Mouse (Mus musculus): Measurements from ENCODE around the gene Itih4. TPM values are rescaled to one million over a fixed set of nuclear protein-coding genes. Genes with fewer than 3 reads are reported as not detected.
A peak's percentile ranks its signal among the peaks of the same experiment; 100 is the strongest.

Gene Itih4
- total RNA-seq, 2 experiments from 2014 or later, result 4.5 to 5.3 TPM

DNA sequence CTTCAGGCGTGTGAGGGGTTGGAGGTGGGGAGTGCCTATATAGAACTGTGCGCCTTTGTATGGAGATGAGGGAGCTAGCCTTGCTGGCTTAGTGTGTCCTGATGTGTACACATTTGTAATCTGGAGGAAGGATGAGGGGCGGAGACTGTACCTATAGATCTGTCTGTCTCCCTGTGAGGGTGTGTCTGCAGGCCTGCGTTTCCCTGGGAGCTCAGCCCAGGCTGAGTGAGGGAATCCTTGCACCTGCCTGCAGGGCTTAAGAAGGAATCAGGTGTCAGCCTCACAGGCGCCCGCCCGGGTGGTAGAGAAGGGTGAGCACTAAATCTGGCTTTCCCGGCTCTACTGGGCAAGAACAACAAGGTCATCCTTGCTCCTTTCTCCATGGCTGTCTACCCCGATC is 6.5 kb upstream of the Itih4 start:
- DNase-seq, result no peak

DNA sequence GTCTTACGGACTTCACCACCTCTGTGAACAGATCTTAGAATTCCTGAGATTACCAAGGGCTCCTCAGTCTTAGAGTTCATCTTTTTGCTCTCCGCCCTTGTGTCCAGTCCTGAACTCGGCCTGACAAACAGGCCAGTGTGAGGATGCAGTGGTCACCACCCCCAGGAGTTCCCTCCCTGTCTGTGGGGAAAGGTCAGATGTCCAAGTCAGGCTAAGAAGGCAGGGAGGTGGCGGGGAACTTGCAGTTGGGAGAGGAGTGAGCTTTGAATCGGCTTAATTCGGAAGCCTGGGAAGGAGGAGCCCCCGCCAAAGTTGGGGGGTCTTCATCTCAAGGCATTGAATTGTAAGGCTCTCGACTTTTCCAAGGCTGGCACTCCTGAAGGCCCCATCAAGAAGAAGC is 6.0 kb upstream of the Itih4 start:
- no peak for DNase-seq

DNA sequence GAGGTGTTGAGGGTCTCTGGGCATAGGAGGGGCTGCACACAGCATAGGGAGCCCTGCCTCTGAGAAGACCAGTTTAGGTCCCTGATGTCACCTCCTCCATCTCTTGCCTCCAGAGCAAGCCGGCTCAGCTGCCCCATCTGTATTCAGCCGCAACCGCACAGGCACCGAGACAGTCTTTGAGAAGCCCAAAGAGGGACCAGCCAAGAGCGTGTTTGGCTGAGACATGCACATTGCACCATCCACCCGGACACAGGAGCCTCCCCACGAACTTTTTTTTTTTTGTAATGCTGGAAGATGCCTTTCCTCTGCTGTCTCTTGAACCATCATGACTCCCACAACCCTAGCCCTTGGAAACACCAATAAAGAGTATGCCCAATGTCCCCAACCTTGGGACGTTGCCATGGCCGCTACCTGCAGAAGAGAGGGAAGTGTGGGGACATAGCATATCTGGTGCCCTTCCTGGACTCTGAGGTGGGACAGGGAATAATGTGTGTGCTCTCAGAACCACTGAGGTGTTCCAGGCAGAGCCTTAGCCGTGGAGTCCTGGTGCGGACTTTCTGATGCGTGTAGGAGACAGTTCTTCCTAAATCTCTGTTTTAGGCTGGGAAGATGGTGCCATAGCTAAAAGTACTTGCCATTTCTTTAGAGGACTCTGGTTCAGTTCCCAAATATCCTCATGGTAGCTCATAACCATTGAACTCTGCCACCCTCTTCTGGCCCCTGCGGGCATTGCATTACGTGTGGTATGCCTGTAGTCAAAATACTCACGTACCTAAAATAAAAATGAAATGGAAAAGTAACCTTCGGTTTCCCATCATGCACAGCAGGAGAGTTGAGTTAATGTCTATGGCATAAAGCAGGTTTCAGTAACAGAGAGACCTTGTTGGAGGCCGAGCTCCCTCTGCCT is 5.2 kb upstream of the Itih4 start:
- peak; percentile 53 to 77 for DNase-seq

DNA sequence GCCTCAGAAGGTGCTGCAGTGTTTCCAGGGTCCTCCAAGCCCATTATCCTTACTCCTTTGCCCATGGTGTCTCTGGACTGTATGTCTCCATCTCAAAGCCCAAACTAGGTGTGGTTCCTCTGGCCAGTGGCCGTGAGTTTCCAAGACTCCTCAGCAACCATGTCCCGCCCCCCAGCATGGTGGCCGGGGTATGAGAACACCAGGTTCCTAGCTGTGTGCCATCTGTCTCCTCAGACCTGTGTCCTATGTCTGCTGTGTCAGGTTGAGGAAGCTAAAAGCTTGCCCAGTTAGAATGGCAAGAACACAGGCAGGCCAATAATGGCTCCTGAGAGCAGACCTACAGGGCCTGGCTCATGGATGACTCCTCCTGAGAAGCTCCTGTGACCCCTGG is 4.6 kb upstream of the Itih4 start:
- no peak for DNase-seq

DNA sequence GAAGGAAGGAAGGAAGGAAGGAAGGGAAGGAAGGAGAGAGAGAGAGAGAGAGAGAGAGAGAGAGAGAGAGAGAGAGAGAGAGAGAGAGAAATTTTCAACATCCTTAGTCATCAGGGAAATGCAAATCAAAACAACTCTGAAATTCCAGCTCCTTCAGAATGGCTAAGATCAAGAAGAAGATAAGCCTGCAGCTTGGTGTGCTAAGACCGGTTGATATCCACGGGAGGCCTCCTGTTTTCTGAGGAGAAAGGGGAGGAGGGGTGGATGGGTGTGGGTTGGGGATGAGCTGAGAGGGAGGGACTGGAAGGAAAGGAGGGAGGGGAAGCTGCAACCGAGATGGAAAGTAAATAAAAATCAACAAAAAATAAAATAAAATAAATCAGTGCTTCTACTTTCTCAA is 978 bp upstream of the Itih4 start:
- DNase-seq, result no peak

DNA sequence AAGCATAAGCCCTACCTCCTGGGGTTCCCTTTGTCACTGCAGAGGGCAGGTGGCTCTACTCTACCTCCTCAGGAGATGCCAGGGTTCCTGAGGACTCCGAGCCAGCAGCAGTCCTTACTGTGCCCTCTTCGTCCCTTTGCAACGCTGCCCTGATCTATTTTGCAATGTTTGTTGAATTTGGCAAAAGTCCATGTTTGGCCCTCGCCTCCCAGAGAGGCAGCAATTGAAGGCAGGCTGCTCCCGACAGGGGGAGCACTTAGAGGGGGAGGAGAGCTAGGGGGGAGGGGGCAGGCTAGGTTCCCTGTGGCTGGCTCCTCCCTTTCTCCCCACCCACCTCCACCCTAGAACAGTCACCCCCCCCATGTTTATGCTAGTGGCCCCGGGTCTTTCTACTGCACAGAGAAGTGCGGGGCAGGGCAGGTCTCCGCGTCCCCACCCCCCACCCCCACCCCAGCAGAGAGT is 2.0 kb downstream of the Itih4 start:
- peak; percentile 63 to 75 for DNase-seq

DNA sequence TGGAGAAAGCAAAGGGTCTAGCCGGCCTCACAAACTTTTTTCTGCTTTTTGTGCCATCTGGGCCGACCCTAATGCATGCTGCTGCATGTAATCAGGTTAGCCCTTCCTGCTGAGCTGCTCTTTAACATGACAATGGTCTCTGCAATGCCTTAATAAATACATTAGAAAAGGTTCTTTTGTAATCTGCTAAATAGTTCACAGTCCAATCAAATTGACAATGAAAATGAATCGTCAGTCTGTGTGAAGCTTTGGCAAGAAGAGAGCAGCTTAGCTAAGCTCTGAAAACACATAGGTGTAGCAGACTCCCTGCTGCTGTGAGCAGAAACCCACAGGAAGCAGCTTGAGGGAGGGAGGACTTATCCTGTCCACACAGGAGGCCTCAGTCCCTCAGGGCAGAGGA is 13.7 kb downstream of the Itih4 start:
- no peak for DNase-seq

DNA sequence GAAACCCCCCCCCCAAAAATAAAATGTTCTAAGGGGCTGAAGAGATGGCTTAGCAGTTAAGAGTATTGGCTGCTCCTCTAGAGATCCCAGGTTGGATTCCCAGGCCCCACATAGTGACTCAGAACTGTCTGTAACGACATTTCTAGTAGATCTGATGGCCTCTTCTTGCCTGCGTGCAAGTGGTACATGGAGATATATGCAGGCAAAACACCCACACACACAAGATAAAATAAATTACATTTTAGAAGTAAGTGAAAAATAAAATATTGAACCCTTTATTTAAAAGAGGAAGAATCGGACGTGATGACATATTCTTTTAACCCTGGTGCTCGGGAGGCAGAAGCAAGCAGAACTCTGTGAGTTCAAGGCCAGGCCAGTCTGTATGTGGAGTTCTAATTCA is 16.4 kb downstream of the Itih4 start:
- DNase-seq, result no peak

DNA sequence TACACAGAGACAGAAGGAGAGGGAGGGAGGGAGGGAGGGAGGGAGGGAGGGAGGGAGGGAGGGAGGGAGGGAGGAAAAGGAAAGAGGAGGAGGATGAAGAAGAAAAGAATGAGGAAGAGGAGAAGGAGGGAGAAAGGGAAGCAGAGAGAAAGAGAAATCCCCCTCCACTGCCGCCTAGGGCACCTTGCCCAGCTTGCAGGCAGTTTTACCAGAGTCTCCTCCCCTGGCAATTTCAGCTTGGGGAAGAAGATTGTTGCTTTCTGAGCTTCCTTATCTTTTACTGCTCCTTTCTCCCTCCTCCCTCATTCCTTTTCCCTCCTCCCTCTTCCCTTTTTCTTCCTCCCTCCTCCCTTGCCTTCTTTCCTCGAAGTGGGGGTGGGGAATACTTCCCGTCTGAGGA is 16.8 kb downstream of the Itih4 start:
- no peak for DNase-seq

DNA sequence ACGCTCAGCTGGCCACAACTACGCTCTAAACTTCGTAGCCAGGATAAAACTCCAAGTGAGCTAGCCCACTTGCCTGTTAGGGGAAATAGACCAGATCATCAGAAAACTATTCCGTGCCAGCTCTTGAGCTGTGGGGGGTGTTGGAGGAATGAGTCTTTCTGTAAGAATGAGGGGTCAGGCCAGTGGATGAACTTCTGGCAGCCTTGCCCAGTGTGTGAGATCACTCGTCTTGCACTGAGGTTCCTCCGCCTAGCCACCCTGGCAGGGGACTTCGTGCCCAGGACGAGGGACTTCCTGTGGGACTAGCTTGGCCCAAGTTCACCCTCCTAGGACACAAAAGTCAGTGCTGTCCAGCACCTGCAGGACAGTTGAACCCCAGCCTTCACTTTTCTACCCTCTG is 18.0 kb downstream of the Itih4 start:
- DNase-seq, result no peak

DNA sequence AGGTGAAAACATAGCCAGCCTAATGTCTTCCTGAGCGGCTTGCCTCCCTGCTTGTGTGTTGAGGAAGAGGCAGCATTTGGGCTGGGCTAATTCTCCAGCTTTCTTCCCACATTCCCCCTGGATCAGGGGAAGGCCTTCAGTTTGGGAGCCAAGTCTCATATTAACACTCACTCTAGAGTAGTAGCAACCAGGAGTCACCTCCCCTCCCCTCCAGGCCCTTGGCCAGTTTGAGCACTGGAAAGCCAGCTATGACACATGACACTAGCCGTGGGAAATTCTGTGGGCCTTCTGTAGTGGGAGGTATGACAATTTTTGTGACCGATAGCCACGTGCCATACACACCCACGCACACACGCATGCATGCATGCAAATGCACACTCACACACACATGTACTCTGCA is 19.7 kb downstream of the Itih4 start:
- no peak for DNase-seq

DNA sequence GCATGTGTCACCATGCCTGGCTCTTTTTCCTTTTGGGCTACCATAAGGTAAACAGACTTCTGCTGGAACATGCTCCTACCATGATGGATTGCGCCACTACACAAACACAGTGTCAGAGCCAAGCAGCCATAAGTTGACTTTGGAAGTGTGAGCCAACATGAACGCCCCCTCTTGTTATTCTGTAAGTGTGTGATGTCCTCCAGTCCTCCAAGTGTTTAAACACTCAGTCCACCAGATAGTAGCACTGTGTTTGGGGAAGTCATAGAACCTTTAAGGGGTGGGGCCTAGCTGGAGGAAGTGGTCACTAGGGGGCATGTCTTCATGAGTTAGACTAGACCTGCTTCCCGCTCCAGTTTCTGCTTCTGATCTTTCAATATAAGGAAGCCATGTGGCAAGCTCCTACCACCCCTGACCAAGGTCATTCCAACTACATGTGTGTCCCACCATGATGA is 21.6 kb downstream of the Itih4 start:
- peak in 1 of 2 experiments; percentile 11 for DNase-seq

DNA sequence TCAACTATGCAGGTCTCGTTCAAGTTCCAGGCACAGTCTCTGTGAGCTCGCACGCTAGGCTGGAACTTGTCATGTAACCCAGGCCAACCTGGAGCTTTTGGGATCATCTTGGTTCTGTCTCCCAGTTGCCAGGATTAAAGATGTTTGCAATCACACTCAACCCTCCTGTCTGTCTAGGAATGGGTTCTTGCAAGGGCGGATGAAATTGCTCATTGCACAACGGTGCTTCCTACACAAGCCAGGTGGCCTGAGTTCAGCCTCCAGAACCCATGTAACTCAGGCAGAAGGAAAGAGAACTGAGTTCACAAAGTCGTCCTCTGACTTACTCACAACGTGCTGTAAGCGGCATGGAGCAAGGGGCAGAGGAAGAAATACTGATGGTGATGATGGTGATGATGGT is 24.9 kb downstream of the Itih4 start:
- DNase-seq, result no peak

DNA sequence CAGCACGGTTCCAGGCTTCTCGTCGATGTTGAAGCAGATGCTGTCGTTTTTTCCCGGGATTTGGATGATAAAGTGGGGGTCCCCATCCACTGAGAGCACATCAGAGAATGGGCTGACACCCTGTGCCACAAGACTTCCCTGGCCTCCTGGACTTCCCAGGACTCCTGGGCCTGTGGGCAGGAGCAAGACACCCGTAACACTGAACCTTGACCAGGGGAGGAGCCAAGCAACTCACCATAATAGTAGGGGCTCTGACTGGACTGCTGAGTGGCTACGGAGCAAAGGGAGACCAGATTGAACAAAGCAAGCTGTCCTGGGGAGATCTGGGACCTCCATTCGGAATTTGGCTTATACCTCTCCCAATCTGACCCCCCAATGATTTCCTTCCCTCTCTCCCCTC is 26.4 kb downstream of the Itih4 start:
- no peak for DNase-seq

DNA sequence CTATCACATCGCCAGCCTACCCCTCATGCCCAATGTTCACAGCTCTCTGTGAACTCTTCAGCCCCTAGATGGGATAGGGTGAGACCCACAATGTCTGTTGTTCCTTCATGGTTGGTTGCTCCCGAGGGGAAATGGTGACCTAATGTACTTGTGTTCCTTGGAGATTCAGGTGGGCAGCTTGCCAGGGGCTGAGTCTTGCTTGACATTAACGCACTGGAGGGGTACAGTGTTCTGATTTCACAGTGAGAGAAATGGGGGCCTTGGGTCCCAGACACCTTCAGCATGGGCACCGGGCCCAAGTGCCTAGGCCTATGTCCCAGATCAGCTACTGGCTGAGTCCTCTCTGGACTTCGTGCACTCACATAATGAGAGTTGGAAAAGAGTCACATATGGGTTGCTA is 27.1 kb downstream of the Itih4 start:
- peak in 1 of 2 experiments; percentile 43 for DNase-seq

DNA sequence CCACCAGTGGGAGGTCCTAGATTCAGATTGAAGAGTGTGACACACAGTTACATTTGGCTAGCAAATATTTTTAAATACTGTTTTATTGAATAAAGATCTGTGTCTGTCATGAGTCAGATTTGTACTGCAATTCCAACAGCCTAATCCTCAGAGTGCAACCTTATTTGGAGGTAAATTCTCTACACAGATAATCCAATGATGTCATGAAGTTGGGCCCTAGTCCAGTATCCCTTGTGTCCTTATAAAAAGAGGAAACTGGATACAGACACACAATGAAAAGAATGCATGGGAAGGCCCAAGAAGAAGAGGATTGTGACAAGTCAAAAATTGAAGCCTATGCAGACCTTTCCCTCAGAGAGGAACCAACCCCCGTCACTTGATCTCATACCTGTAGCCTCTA is 30.2 kb downstream of the Itih4 start:
- no peak for DNase-seq

DNA sequence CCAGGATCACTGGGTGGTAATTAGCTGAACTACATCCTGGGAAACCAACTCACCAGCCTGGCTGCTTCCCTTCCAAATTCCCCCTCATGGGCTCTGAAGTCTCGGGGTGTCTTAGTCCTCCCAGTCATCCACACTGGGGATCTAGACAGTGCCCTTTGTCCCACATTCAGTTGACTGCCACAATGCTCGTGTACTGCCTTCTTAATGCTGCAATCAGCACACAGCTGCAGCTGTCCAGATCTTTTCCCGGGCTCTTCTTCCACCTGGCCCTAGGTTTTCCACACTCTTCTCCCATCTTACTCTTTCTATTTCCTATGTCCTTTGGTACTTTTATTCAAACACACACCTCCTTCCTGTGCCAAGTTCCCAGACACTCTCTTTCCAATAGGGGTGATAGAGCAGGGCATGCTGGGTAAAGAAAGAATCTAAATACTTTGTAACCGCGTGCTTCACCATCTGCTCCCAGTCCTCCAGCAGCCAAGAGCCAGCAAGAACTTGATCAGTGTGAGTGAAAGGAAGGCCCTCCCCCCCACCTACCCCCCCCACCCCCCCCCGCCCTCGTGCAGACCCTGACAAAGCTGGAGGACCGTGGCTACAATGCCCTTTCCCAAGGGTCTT is 35.9 kb downstream of the Itih4 start:
- DNase-seq, result no peak

DNA sequence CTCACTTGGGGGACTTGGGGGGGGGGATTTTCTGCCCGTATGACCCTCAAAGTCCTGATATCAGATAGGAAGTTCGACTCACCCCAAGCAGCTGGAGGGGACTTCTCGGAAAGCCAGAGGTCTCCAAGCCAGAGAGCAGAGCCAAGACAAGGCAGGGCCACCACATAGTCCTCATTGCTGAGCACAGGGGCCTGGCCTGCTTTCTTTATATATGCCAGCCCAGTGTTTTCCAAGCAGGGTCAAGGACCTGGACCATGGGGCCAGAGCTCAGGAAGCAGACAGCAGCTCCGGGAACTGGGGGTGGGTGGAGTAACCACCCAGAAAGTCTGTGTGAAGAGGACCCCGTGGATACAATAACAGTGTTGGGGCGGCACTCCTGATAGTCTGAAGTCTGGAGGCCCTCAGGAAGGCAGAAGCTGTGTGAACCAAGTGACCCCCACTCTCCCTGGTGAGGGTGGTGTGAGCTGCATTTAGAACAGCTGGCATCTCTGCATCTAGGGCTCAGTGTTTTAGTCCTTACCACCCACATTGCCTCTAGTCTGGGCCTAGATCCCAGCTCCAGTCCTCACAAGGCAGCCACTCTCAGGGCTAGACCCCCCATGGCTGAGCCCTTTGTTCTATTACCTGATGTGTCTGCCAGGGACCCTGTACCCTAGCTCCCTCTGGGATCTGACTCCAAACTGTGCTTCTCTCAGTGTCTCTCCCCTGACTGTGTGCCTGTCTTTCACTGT is 37.3 kb downstream of the Itih4 start, which contains the start of gene Itih3:
Gene Itih3 (minus strand): TSS at position 386 of the 731 bp plus-strand sequence.
- DNase-seq, result no peak

DNA sequence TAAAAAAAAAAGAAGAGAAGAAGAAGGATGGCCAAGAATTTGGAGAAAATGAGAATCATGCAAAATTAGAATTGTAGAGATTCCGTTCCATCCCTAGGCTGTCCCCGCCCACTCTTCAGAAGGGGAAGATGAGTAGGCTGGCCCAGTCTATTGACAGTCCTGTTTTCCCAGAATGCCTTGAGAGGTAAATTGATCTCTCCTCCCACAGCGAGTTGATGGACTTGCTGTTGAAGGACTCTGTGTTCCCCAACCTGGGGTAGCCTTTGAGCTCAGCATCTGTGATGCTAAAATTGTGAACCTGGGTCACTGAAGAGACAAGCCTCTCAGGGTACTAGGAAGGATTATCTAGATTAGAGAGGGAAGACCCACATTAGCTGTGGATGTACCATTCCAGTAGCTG is 39.2 kb downstream of the Itih4 start:
- DNase-seq, result no peak

DNA sequence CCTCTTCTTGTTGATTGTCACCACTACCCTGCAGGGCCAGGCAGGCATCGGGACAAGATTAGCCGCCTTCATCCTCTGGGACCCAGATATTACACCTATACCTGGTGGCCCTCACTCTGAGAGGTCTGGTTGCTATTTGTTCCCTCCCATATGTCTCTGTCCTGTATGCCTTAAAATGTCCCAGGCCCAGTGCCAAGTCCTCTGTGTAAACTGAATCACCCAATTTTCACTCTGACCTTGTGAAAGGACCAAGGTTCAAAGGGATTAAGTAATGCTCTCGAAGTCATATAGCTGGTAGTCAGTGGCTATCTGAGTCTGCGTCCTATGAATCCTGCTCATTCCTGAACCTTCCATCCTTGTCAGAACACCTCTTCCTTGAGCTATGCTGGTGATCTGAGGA is 44.1 kb downstream of the Itih4 start:
- DNase-seq, result peak; percentile 48 to 65

DNA sequence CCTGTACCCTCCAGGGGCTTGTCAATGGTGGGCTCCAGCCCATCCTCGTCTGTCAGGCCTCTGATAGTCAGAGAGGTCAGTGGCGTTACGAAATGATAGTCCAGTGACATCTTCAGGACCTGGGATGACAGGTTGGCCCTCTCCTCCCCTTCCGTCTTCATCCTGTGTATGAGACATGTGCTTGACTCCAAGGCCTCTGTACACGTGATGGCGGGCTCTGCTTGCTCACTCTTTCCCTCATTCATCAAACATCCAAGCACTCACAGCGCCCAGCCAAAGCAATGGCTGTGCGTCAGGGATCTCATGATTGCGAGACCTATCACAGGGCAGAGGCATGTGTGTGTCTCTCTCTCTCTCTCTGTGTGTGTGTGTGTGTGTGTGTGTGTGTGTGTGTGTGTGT is 47.1 kb downstream of the Itih4 start:
- DNase-seq, result peak; percentile 50 to 62

DNA sequence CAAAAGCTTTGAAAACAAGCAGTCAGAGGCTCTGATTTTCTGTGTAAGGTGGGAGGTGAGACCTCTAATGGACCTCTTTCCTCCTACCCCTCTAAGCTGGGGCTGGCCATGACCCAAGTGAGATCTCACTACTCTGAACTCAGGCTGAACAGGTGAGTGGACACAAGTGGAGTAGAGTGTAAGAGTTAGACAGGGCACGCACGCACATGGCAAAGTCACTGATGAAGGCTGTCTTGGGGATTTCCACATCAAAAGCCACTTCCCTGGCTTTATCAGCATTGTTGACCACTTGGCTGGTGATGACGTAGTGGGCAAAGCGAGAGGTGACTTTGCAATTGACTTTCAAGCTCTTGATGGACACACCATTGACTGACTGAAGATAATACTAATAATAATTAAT is 56.0 kb downstream of the Itih4 start:
- no peak for DNase-seq

DNA sequence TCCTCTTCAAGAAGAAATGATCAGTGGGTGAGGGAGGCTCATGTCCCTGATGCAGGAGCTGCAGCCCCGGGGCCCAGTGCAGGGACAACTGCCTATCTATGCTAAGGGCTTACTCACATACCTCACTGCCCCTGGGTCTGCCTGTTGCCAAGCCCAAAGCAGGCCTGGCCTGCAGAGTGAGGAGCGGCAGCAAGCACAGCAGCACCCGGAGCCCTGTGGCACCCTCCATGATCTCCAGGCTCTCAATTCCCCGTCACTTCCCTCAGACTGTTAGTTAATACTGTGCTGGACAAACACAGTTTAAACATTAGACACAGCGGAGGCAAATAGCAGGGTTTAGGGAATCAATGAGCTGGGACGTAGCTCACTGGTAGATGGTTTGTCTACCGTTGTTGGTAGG is 56.8 kb downstream of the Itih4 start, which contains the start of gene Itih1:
Gene Itih1 (minus strand): TSS at position 252 of the 400 bp plus-strand sequence.
- no peak for DNase-seq

Data from adrenal gland, postnatal 36 days (tissue).